Mouse (Mus musculus): ENCODE measurements at regions not wholly inside any gene's neighbourhood (a gene's known extent, or its start where the extent isn't known, plus 50 kb on each side); places are given as distances from the start of the nearest gene placed in this dataset.

- Histone ChIP-seq H3K4me2 (no peak overlapping the region), H3K9ac (no peak overlapping the region), H3K4me1 (no peaks in the 10 kb centered on the region), H3K27me3 (no peaks in the 10 kb centered on the region), H3K36me3 (no peaks in the 10 kb centered on the region), H3K9me3 (no peaks in the 10 kb centered on the region), H3K4me3 (no peak overlapping the region), H3K27ac (no peak overlapping the region)
- ATAC-seq (ENCODE audit: insufficient number of reproducible peaks, insufficient read depth, low FRiP score, low TSS enrichment, low read depth), result no peak
- WGBS, result 72% methylated on average over 1 of the region's 1 CpGs
Observed at GRCm38 (mm10) chr9:112951567-112951966, 715.8 kb upstream of the Arpp21 start.

- H3K4me3 ChIP-seq, result no peak overlapping the region
- no peak for ATAC-seq (ENCODE audit: insufficient number of reproducible peaks, insufficient read depth, low FRiP score, low TSS enrichment, low read depth)
- H3K27me3 ChIP-seq, result no peaks in the 10 kb centered on the region
- H3K9ac ChIP-seq, result no peak overlapping the region
- WGBS, result 71% methylated on average over 2 of the region's 2 CpGs
- H3K36me3 ChIP-seq, result no peaks in the 10 kb centered on the region
- no peak overlapping the region for H3K4me2 ChIP-seq
- H3K27ac ChIP-seq, result no peak overlapping the region
- H3K4me1 ChIP-seq, result no peaks in the 10 kb centered on the region
- no peaks in the 10 kb centered on the region for H3K9me3 ChIP-seq
Observed at GRCm38 (mm10) chr9:112950056-112950455, 714.3 kb upstream of the Arpp21 start.

- H3K4me1 ChIP-seq, result no peaks in the 10 kb centered on the region
- H3K4me3 ChIP-seq, result no peak overlapping the region
- no peaks in the 10 kb centered on the region for H3K27me3 ChIP-seq
- no peaks in the 10 kb centered on the region for H3K9me3 ChIP-seq
- H3K27ac ChIP-seq, result no peak overlapping the region
- no peak overlapping the region for H3K4me2 ChIP-seq
- no peak overlapping the region for H3K9ac ChIP-seq
- no peaks in the 10 kb centered on the region for H3K36me3 ChIP-seq
- no peak for ATAC-seq (ENCODE audit: insufficient number of reproducible peaks, insufficient read depth, low FRiP score, low TSS enrichment, low read depth)
Observed at GRCm38 (mm10) chr9:112938781-112939180, 703.0 kb upstream of the Arpp21 start.

GRCm38 (mm10) chr9:112909311-112910101, 673.8 kb upstream of the Arpp21 start:
- no peaks in the 10 kb centered on the region for H3K36me3 ChIP-seq
- no peak overlapping the region for H3K4me2 ChIP-seq
- no peak overlapping the region for H3K9ac ChIP-seq
- no peaks in the 10 kb centered on the region for H3K27me3 ChIP-seq
- ATAC-seq (ENCODE audit: insufficient number of reproducible peaks, insufficient read depth, low FRiP score, low TSS enrichment, low read depth), result no peak
- 78% methylated on average over 6 of the region's 6 CpGs for WGBS
- H3K4me3 ChIP-seq, result no peak overlapping the region
- no peak overlapping the region for H3K27ac ChIP-seq
- no peaks in the 10 kb centered on the region for H3K4me1 ChIP-seq
- no peaks in the 10 kb centered on the region for H3K9me3 ChIP-seq

GRCm38 (mm10) chr9:112905955-112906354, 670.2 kb upstream of the Arpp21 start:
- ATAC-seq (ENCODE audit: insufficient number of reproducible peaks, insufficient read depth, low FRiP score, low TSS enrichment, low read depth), result no peak
- H3K4me2 ChIP-seq, result no peak overlapping the region

GRCm38 (mm10) chr9:112864921-112865320, 629.2 kb upstream of the Arpp21 start:
- no peaks in the 10 kb centered on the region for H3K27me3 ChIP-seq
- H3K9ac ChIP-seq, result no peak overlapping the region
- whole genome bisulfite sequencing, result 61% methylated on average over 1 of the region's 1 CpGs
- H3K27ac ChIP-seq, result no peak overlapping the region
- H3K4me1 ChIP-seq, result no peaks in the 10 kb centered on the region
- H3K9me3 ChIP-seq, result no peaks in the 10 kb centered on the region
- H3K36me3 ChIP-seq, result no peaks in the 10 kb centered on the region
- no peak for ATAC-seq (ENCODE audit: insufficient number of reproducible peaks, insufficient read depth, low FRiP score, low TSS enrichment, low read depth)
- H3K4me2 ChIP-seq, result no peak overlapping the region
- no peak overlapping the region for H3K4me3 ChIP-seq

More at GRCm38 (mm10) chr9:112905955-112906354, 670.2 kb upstream of the Arpp21 start:
- Histone ChIP-seq H3K36me3 (no peaks in the 10 kb centered on the region), H3K4me1 (no peaks in the 10 kb centered on the region), H3K4me3 (no peak overlapping the region), H3K27me3 (no peaks in the 10 kb centered on the region), H3K9me3 (no peaks in the 10 kb centered on the region), H3K9ac (no peak overlapping the region), H3K27ac (no peak overlapping the region)
- 83% methylated on average over 6 of the region's 6 CpGs for WGBS

- H3K27ac ChIP-seq, result no peak overlapping the region
- H3K9ac ChIP-seq, result no peak overlapping the region
- H3K9me3 ChIP-seq, result no peaks in the 10 kb centered on the region
- WGBS, result 47% methylated on average over 8 of the region's 8 CpGs
- H3K4me1 ChIP-seq, result no peaks in the 10 kb centered on the region
- no peaks in the 10 kb centered on the region for H3K36me3 ChIP-seq
- no peak overlapping the region for H3K4me2 ChIP-seq
- H3K4me3 ChIP-seq, result no peak overlapping the region
- ATAC-seq (ENCODE audit: insufficient number of reproducible peaks, insufficient read depth, low FRiP score, low TSS enrichment, low read depth), result no peak
- no peaks in the 10 kb centered on the region for H3K27me3 ChIP-seq
Observed at GRCm38 (mm10) chr9:112861136-112861535, 625.4 kb upstream of the Arpp21 start.

GRCm38 (mm10) chr9:112860307-112860893, 624.7 kb upstream of the Arpp21 start:
- H3K4me1 ChIP-seq, result no peaks in the 10 kb centered on the region
- H3K27me3 ChIP-seq, result no peaks in the 10 kb centered on the region
- no peak overlapping the region for H3K9ac ChIP-seq
- no peak overlapping the region for H3K4me2 ChIP-seq
- H3K4me3 ChIP-seq, result no peak overlapping the region
- 86% methylated on average over 3 of the region's 3 CpGs for WGBS
- H3K36me3 ChIP-seq, result no peaks in the 10 kb centered on the region
- H3K27ac ChIP-seq, result no peak overlapping the region
- no peaks in the 10 kb centered on the region for H3K9me3 ChIP-seq
- no peak for ATAC-seq (ENCODE audit: insufficient number of reproducible peaks, insufficient read depth, low FRiP score, low TSS enrichment, low read depth)

- WGBS, result 53% methylated on average over 6 of the region's 6 CpGs
- Histone ChIP-seq H3K9me3 (no peaks in the 10 kb centered on the region), H3K4me3 (no peak overlapping the region), H3K4me1 (no peaks in the 10 kb centered on the region), H3K4me2 (no peak overlapping the region), H3K9ac (no peak overlapping the region), H3K27me3 (no peaks in the 10 kb centered on the region), H3K27ac (no peak overlapping the region), H3K36me3 (no peaks in the 10 kb centered on the region)
- no peak for ATAC-seq (ENCODE audit: insufficient number of reproducible peaks, insufficient read depth, low FRiP score, low TSS enrichment, low read depth)
Observed at GRCm38 (mm10) chr9:112841473-112841872, 605.7 kb upstream of the Arpp21 start.

- H3K9ac ChIP-seq, result no peak overlapping the region
- no peaks in the 10 kb centered on the region for H3K27me3 ChIP-seq
- no peaks in the 10 kb centered on the region for H3K36me3 ChIP-seq
- no peaks in the 10 kb centered on the region for H3K4me1 ChIP-seq
- ATAC-seq (ENCODE audit: insufficient number of reproducible peaks, insufficient read depth, low FRiP score, low TSS enrichment, low read depth), result no peak
- no peak overlapping the region for H3K4me3 ChIP-seq
- H3K9me3 ChIP-seq, result no peaks in the 10 kb centered on the region
- no peak overlapping the region for H3K4me2 ChIP-seq
- 75% methylated on average over 7 of the region's 7 CpGs for WGBS
- H3K27ac ChIP-seq, result no peak overlapping the region
Observed at GRCm38 (mm10) chr9:112839071-112839793, 603.5 kb upstream of the Arpp21 start.

GRCm38 (mm10) chr9:112837563-112837962, 601.8 kb upstream of the Arpp21 start:
- Histone ChIP-seq H3K9me3 (no peaks in the 10 kb centered on the region), H3K36me3 (no peaks in the 10 kb centered on the region), H3K4me2 (no peak overlapping the region), H3K4me1 (no peaks in the 10 kb centered on the region), H3K27ac (no peak overlapping the region), H3K9ac (no peak overlapping the region), H3K4me3 (no peak overlapping the region), H3K27me3 (no peaks in the 10 kb centered on the region)
- ATAC-seq (ENCODE audit: insufficient number of reproducible peaks, insufficient read depth, low FRiP score, low TSS enrichment, low read depth), result no peak
- 87% methylated on average over 2 of the region's 2 CpGs for WGBS
